In genomic region chr3:87764506-87764905, GRCm38 (mm10) we compare ENCODE assay signal across 7 mouse cellular contexts. TPM values are rescaled to one million over a fixed set of nuclear protein-coding genes. Genes with fewer than 3 reads are reported as not detected.
DNase-seq lines count a peak whose midpoint lies in the region; ATAC-seq and TF ChIP-seq lines count a peak whose summit lies in the region.

No protein-coding gene starts in this region.

- H3K4me1 ChIP-seq in thymus, adult 2 months (replicated peaks; ENCODE audit: control insufficient read depth, insufficient read depth, low read length), result peaks cover 25% of the 10 kb centered on the region
- peaks cover 64% of the 10 kb centered on the region for H3K4me1 ChIP-seq in heart, embryonic 15.5 days (replicated peaks)
- H3K4me1 ChIP-seq in limb, embryonic 11.5 days (ENCODE audit: control insufficient read depth, insufficient read depth, low read length), result peaks cover 63% of the 10 kb centered on the region
- peaks cover 45% of the 10 kb centered on the region for H3K4me1 ChIP-seq in stomach, embryonic 16.5 days (ENCODE audit: control insufficient read depth, insufficient read depth, low read length)

- no peaks in the 10 kb centered on the region for H3K9me3 ChIP-seq in heart, embryonic 15.5 days (replicated peaks)
- H3K9me3 ChIP-seq in limb, embryonic 11.5 days (ENCODE audit: control insufficient read depth, low read length), result no peaks in the 10 kb centered on the region
- H3K9me3 ChIP-seq in stomach, embryonic 16.5 days (replicated peaks; ENCODE audit: control insufficient read depth, low read length), result no peaks in the 10 kb centered on the region

- WGBS in thymus, adult 2 months, result 36% methylated on average over 10 of the region's 10 CpGs
- 20% methylated on average over 10 of the region's 10 CpGs for WGBS in heart, embryonic 15.5 days
- 34% methylated on average over 10 of the region's 10 CpGs for WGBS in limb, embryonic 11.5 days
- WGBS in stomach, embryonic 16.5 days, result 16% methylated on average over 10 of the region's 10 CpGs

- DNase-seq in thymus, adult 2 months, result no peak
- DNase-seq in thymus, postnatal 25 days, result no peak
- DNase-seq in limb, embryonic 11.5 days (ENCODE audit: low spot score), result no peak
- DNase-seq in natural killer cell, adult 2 months (ENCODE audit: low spot score in 2 of 2), result no peak
- DNase-seq in ovary, adult 18-20 months (ENCODE audit: low spot score), result no peak

- ATAC-seq in heart, embryonic 15.5 days (replicated peaks; ENCODE audit: insufficient number of reproducible peaks, insufficient read depth, low FRiP score, low read depth), result no peak
- no peak for ATAC-seq in limb, embryonic 11.5 days (ENCODE audit: insufficient number of reproducible peaks, low FRiP score, low TSS enrichment, low read depth)
- no peak for ATAC-seq in stomach, embryonic 16.5 days (ENCODE audit: insufficient read depth, low FRiP score)

- H3K27ac ChIP-seq in thymus, adult 2 months (ENCODE audit: control insufficient read depth, insufficient read depth, low read length), result peak overlapping the region; percentile 28; the same call in 1 of the 2 replicates
- H3K27ac ChIP-seq in heart, embryonic 15.5 days, result peak overlapping the region; percentile 82
- H3K27ac ChIP-seq in limb, embryonic 11.5 days (replicated peaks; ENCODE audit: low read depth, low read length), result peak overlapping the region; percentile 84
- peak overlapping the region; percentile 94 for H3K27ac ChIP-seq in stomach, embryonic 16.5 days (ENCODE audit: low read length)

- H3K27me3 ChIP-seq in thymus, adult 2 months (ENCODE audit: control insufficient read depth, insufficient read depth, low read length), result no peaks in the 10 kb centered on the region; the same call in 1 of the 2 replicates
- peaks cover 1% of the 10 kb centered on the region; the same call in 1 of the 2 replicates for H3K27me3 ChIP-seq in heart, embryonic 15.5 days
- no peaks in the 10 kb centered on the region for H3K27me3 ChIP-seq in limb, embryonic 11.5 days (ENCODE audit: control insufficient read depth, insufficient read depth, low read length)
- H3K27me3 ChIP-seq in stomach, embryonic 16.5 days (ENCODE audit: control insufficient read depth, insufficient read depth, low read length), result no peaks in the 10 kb centered on the region

- H3K4me3 ChIP-seq in thymus, adult 2 months (ENCODE audit: control insufficient read depth, insufficient read depth, low read length), result no peak overlapping the region
- peak overlapping the region; percentile 35 for H3K4me3 ChIP-seq in heart, embryonic 15.5 days
- H3K4me3 ChIP-seq in limb, embryonic 11.5 days (ENCODE audit: low read depth, low read length), result no peak overlapping the region
- H3K4me3 ChIP-seq in stomach, embryonic 16.5 days (replicated peaks; ENCODE audit: low read length), result peak overlapping the region; percentile 28

- H3K36me3 ChIP-seq in thymus, adult 2 months (ENCODE audit: control insufficient read depth, insufficient read depth, low read length), result no peaks in the 10 kb centered on the region
- H3K36me3 ChIP-seq in heart, embryonic 15.5 days, result no peaks in the 10 kb centered on the region
- no peaks in the 10 kb centered on the region for H3K36me3 ChIP-seq in limb, embryonic 11.5 days (ENCODE audit: control insufficient read depth, insufficient read depth, low read length)
- H3K36me3 ChIP-seq in stomach, embryonic 16.5 days (ENCODE audit: control insufficient read depth, insufficient read depth, low read length), result no peaks in the 10 kb centered on the region

- peak overlapping the region; percentile 56 for H3K4me2 ChIP-seq in heart, embryonic 15.5 days
- peak overlapping the region; percentile 24; the same call in 1 of the 2 replicates for H3K4me2 ChIP-seq in limb, embryonic 11.5 days (ENCODE audit: low read depth, severe bottlenecking)
- H3K4me2 ChIP-seq in stomach, embryonic 16.5 days (ENCODE audit: low read depth, low read length), result peak overlapping the region; percentile 45

- 0 out of 2 replicates have a peak overlapping the region, but pooled peaks have one; percentile 24 for H3K9ac ChIP-seq in heart, embryonic 15.5 days
- H3K9ac ChIP-seq in limb, embryonic 11.5 days (ENCODE audit: low read length), result no peak overlapping the region; the same call in 1 of the 2 replicates
- peak overlapping the region; percentile 63 for H3K9ac ChIP-seq in stomach, embryonic 16.5 days (ENCODE audit: low read length)

- no peak for TF ChIP-seq CTCF in thymus, adult 2 months (IDR thresholded peaks at IDR 0.05; ENCODE audit: borderline replicate concordance, control insufficient read depth, extremely low read depth, insufficient read depth, low read length, poor library complexity)

- TF ChIP-seq POLR2A in thymus, adult 2 months (IDR thresholded peaks at IDR 0.05; ENCODE audit: control insufficient read depth, extremely low read depth, insufficient read depth, low read length, poor library complexity), result no peak

RNA-seq across cellular contexts. Expression of gene Lrrc71, which starts 16.1 kb away (rescaled TPM):
- polyA plus RNA-seq in thymus, adult 2 months (2012; rRNA removed), result 0.39 and 0.56 TPM in 2 replicates
- polyA plus RNA-seq in heart, embryonic 15.5 days (2015; fragmentation: Nextera tagmentation; extraction: Ambion mirVana), result 0.29 and 0.70 TPM in 2 replicates
- polyA plus RNA-seq in limb, embryonic 11.5 days (2014; fragmentation: Nextera tagmentation; extraction: Ambion mirVana), result 0.26 and 0.43 TPM in 2 replicates
- polyA plus RNA-seq in stomach, embryonic 16.5 days (2015; fragmentation: Nextera tagmentation; extraction: Ambion mirVana), result 0.63 and 1.0 TPM in 2 replicates

RNA-seq across cellular contexts. Expression of gene Ntrk1, which starts 30.5 kb away (rescaled TPM):
- polyA plus RNA-seq in thymus, adult 2 months (2012; rRNA removed), result 0.67 and 0.89 TPM in 2 replicates
- 0.40 and 4.9 TPM in 2 replicates for polyA plus RNA-seq in heart, embryonic 15.5 days (2015; fragmentation: Nextera tagmentation; extraction: Ambion mirVana)
- 0.21 and 0.44 TPM in 2 replicates for polyA plus RNA-seq in limb, embryonic 11.5 days (2014; fragmentation: Nextera tagmentation; extraction: Ambion mirVana)
- polyA plus RNA-seq in stomach, embryonic 16.5 days (2015; fragmentation: Nextera tagmentation; extraction: Ambion mirVana), result 1.4 and 2.0 TPM in 2 replicates

RNA-seq across cellular contexts. Expression of gene Insrr, which starts 32.2 kb away (rescaled TPM):
- polyA plus RNA-seq in thymus, adult 2 months (2012; rRNA removed), result 0.58 and 0.64 TPM in 2 replicates
- 0.08 and 0.11 TPM in 2 replicates for polyA plus RNA-seq in heart, embryonic 15.5 days (2015; fragmentation: Nextera tagmentation; extraction: Ambion mirVana)
- 0.12 and 0.26 TPM in 2 replicates for polyA plus RNA-seq in limb, embryonic 11.5 days (2014; fragmentation: Nextera tagmentation; extraction: Ambion mirVana)
- 0.41 and 0.50 TPM in 2 replicates for polyA plus RNA-seq in stomach, embryonic 16.5 days (2015; fragmentation: Nextera tagmentation; extraction: Ambion mirVana)

RNA-seq across cellular contexts. Expression of gene Pear1, which starts 59.6 kb away (rescaled TPM):
- 17.5 and 19.8 TPM in 2 replicates for polyA plus RNA-seq in thymus, adult 2 months (2012; rRNA removed)
- 17.4 and 25.4 TPM in 2 replicates for polyA plus RNA-seq in heart, embryonic 15.5 days (2015; fragmentation: Nextera tagmentation; extraction: Ambion mirVana)
- 9.4 and 11.3 TPM in 2 replicates for polyA plus RNA-seq in limb, embryonic 11.5 days (2014; fragmentation: Nextera tagmentation; extraction: Ambion mirVana)
- polyA plus RNA-seq in stomach, embryonic 16.5 days (2015; fragmentation: Nextera tagmentation; extraction: Ambion mirVana), result 22.6 and 25.5 TPM in 2 replicates

Comparison
In these comparisons a context has a peak if more than half of its experiments do, and no peak if none do; other contexts are left out.
1. H3K27ac ChIP-seq: peak in every context shown above with its lines; median percentile 94 in stomach, embryonic 16.5 days; 84 in limb, embryonic 11.5 days; 82 in heart, embryonic 15.5 days; 28 in thymus, adult 2 months.
2. H3K4me3 ChIP-seq: peak in heart, embryonic 15.5 days (single experiment) and stomach, embryonic 16.5 days (single experiment); none in thymus, adult 2 months (single experiment) and limb, embryonic 11.5 days (single experiment).
3. Peak in every context shown above with its lines, with median percentiles within 50 percentile points of each other: H3K4me2 ChIP-seq.